Mouse (Mus musculus): ENCODE results near the gene Thoc5.

DNA sequence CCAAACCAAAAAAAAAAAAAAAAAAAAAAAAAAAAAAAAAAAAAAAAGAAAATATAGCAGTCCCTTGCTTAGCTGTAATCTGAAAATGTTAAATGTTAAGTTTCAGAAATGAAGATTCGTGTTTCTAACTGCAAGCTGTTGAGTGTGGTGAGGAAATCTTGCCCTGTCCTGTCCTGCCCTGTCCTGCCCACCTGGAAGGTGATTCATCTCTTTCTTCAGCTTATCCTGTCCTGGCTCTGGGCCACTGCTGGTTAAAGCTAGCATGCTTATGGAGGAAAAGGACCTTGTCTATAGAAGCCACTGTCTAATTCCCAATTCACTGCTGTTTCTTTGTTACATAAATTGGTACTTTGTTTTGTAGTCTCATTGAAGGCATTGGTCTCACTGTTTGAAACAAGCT, 34.1 kb upstream of the Thoc5 start:
- TF ChIP-seq CTCF (IDR thresholded peaks at IDR 0.05; ENCODE audit: borderline replicate concordance, insufficient read depth, low read depth, low read length) (no peak), POLR2A (IDR thresholded peaks at IDR 0.05; ENCODE audit: borderline replicate concordance, insufficient read depth, low read length) (no peak)
